Mouse (Mus musculus) MEL (cell line): ENCODE results near the gene Nup93. TPM values are rescaled to one million over a fixed set of nuclear protein-coding genes. Genes with fewer than 3 reads are reported as not detected.

Experiments
- DNase-seq: peaks from one replicate; pipeline ENCODE4 v3.0.0; 2011; ENCODE audit warnings: low read depth, low spot score
- H3K27ac ChIP-seq: 2 replicates; pipeline ENCODE4 v1.5.1; 2012; ENCODE audit warnings: low read depth, mild to moderate bottlenecking, control low read depth, low read length, moderate library complexity; ENCODE audit not compliant: control insufficient read depth
- H3K27me3 ChIP-seq, 2 experiments: fragments of 150-350 bp in 1 of 2; sonication (generic) in 1 of 2; 2 replicates each; pipeline ENCODE4 v1.6.1; 2012; ENCODE audit warnings: low read length in 2 of 2, mild to moderate bottlenecking in 2 of 2, improper control_type of control experiment in 1 of 2, moderate library complexity in 1 of 2; ENCODE audit not compliant: insufficient read depth in 2 of 2, control insufficient read depth in 1 of 2
- H3K36me3 ChIP-seq, 2 experiments: 2 replicates each; pipeline ENCODE4 v1.6.1; 2012 to 2014; ENCODE audit warnings: low read length in 2 of 2, improper control_type of control experiment in 1 of 2, inconsistent platforms in 1 of 2, mild to moderate bottlenecking in 1 of 2; ENCODE audit not compliant: insufficient read depth in 2 of 2, control insufficient read depth in 1 of 2
- H3K4me1 ChIP-seq, 2 experiments: fragments of 150-350 bp in 1 of 2; sonication (generic) in 1 of 2; 2 replicates each; pipeline ENCODE4 v1.6.1; 2012; ENCODE audit warnings: low read length in 2 of 2, improper control_type of control experiment in 1 of 2, mild to moderate bottlenecking in 1 of 2; ENCODE audit not compliant: insufficient read depth in 2 of 2, control insufficient read depth in 1 of 2
- H3K4me3 ChIP-seq, 2 experiments: fragments of 150-350 bp in 1 of 2; sonication (generic) in 1 of 2; 2 replicates each; pipeline ENCODE4 v1.5.1; 2012; ENCODE audit warnings: low read depth in 2 of 2, low read length in 2 of 2, mild to moderate bottlenecking in 2 of 2, moderate library complexity in 2 of 2, control low read depth in 1 of 2, improper control_type of control experiment in 1 of 2; ENCODE audit not compliant: control insufficient read depth in 1 of 2, insufficient read depth in 1 of 2
- H3K79me2 ChIP-seq: 2 replicates; pipeline ENCODE4 v1.6.1; 2012; ENCODE audit warnings: mild to moderate bottlenecking, low read length, moderate library complexity; ENCODE audit not compliant: control insufficient read depth, poor library complexity, insufficient read depth
- H3K9ac ChIP-seq: 2 replicates; pipeline ENCODE4 v1.6.1; 2012; ENCODE audit warnings: low read depth, mild to moderate bottlenecking, control low read depth, low read length, moderate library complexity; ENCODE audit not compliant: control insufficient read depth, poor library complexity, severe bottlenecking
- H3K9me3 ChIP-seq: fragments of 150-350 bp; sonication (generic); replicated peaks from 2 replicates; pipeline ENCODE4 v1.6.1; 2012; ENCODE audit warnings: mild to moderate bottlenecking, low read length, improper control_type of control experiment, moderate library complexity; ENCODE audit not compliant: insufficient read depth
- BHLHE40 ChIP-seq: IDR thresholded peaks from 2 replicates; pipeline ENCODE4 v1.6.1; 2012; ENCODE audit warnings: low read depth, mild to moderate bottlenecking, inconsistent platforms, low read length, improper control_type of control experiment, borderline replicate concordance
- E2F4 ChIP-seq: IDR thresholded peaks from 2 replicates; pipeline ENCODE4 v1.6.1; 2011; ENCODE audit warnings: low read depth, low read length, improper control_type of control experiment, borderline replicate concordance
- ELF1 ChIP-seq: IDR thresholded peaks from 2 replicates; pipeline ENCODE4 v1.6.1; 2014; ENCODE audit warnings: low read depth, mild to moderate bottlenecking, inconsistent platforms, low read length, improper control_type of control experiment, moderate library complexity
- EP300 ChIP-seq, 2 experiments: IDR thresholded peaks; 2 replicates each; pipeline ENCODE4 v1.6.1; 2011; ENCODE audit warnings: improper control_type of control experiment in 2 of 2, low read length in 2 of 2, low read depth in 1 of 2, mild to moderate bottlenecking in 1 of 2
- ETS1 ChIP-seq: IDR thresholded peaks from 2 replicates; pipeline ENCODE4 v1.6.1; 2012; ENCODE audit warnings: low read depth, mild to moderate bottlenecking, inconsistent platforms, low read length, improper control_type of control experiment, moderate library complexity
- GATA1 ChIP-seq: IDR thresholded peaks from 2 replicates; pipeline ENCODE4 v1.6.1; 2011; ENCODE audit warnings: low read depth, low read length, improper control_type of control experiment
- JUND ChIP-seq: IDR thresholded peaks from 2 replicates; pipeline ENCODE4 v1.6.1; 2011; ENCODE audit warnings: low read depth, mild to moderate bottlenecking, improper control_type of control experiment, low read length
- KAT2A ChIP-seq: conservative IDR thresholded peaks from 2 replicates; pipeline ENCODE4 v1.6.1; 2012; ENCODE audit warnings: low read depth, low read length, improper control_type of control experiment, inconsistent platforms
- MAFK ChIP-seq: IDR thresholded peaks from 2 replicates; pipeline ENCODE4 v1.6.1; 2011; ENCODE audit warnings: low read depth, mild to moderate bottlenecking, low read length, improper control_type of control experiment, borderline replicate concordance
- MAX ChIP-seq: IDR thresholded peaks from 2 replicates; pipeline ENCODE4 v1.6.1; 2011; ENCODE audit warnings: low read length, improper control_type of control experiment
- MAZ ChIP-seq: IDR thresholded peaks from 2 replicates; pipeline ENCODE4 v1.6.1; 2012; ENCODE audit warnings: low read depth, mild to moderate bottlenecking, inconsistent platforms, low read length, improper control_type of control experiment
- MXI1 ChIP-seq: IDR thresholded peaks from 2 replicates; pipeline ENCODE4 v1.6.1; 2011; ENCODE audit warnings: mild to moderate bottlenecking, low read depth, low read length, improper control_type of control experiment
- MYB ChIP-seq: IDR thresholded peaks from 2 replicates; pipeline ENCODE4 v1.6.1; 2011; ENCODE audit warnings: mild to moderate bottlenecking, low read depth, low read length, improper control_type of control experiment
- NRF1 ChIP-seq: IDR thresholded peaks from 2 replicates; pipeline ENCODE4 v1.6.1; 2014; ENCODE audit warnings: low read depth, mild to moderate bottlenecking, inconsistent platforms, low read length, improper control_type of control experiment, moderate library complexity; ENCODE audit not compliant: poor library complexity, insufficient read depth, severe bottlenecking
- POLR2A ChIP-seq, 2 experiments: IDR thresholded peaks; 2 replicates each; pipeline ENCODE4 v1.6.1; 2011 to 2012; ENCODE audit warnings: low read length in 2 of 2, mild to moderate bottlenecking in 2 of 2, control low read depth in 1 of 2, improper control_type of control experiment in 1 of 2, low read depth in 1 of 2, moderate library complexity in 1 of 2; ENCODE audit not compliant: control insufficient read depth in 1 of 2, insufficient read depth in 1 of 2, poor library complexity in 1 of 2
- POLR2AphosphoS2 ChIP-seq: IDR thresholded peaks from 2 replicates; pipeline ENCODE4 v1.6.1; 2011; ENCODE audit warnings: low read length, improper control_type of control experiment
- POLR2AphosphoS5 ChIP-seq: IDR thresholded peaks from 2 replicates; pipeline ENCODE4 v1.6.1; 2012; ENCODE audit warnings: low read depth, borderline replicate concordance, mild to moderate bottlenecking, inconsistent platforms, low read length, moderate library complexity, mixed read lengths
- SIN3A ChIP-seq: IDR thresholded peaks from 2 replicates; pipeline ENCODE4 v1.6.1; 2012; ENCODE audit warnings: low read length, improper control_type of control experiment, inconsistent platforms
- SMC3 ChIP-seq: IDR thresholded peaks from 2 replicates; pipeline ENCODE4 v1.6.1; 2011; ENCODE audit warnings: low read depth, low read length, improper control_type of control experiment
- TAL1 ChIP-seq: IDR thresholded peaks from 2 replicates; pipeline ENCODE4 v1.6.1; 2012; ENCODE audit warnings: mild to moderate bottlenecking, inconsistent platforms, low read length, moderate library complexity, mixed read lengths
- TBP ChIP-seq: IDR thresholded peaks from 2 replicates; pipeline ENCODE4 v1.8.0; 2011; ENCODE audit warnings: low read depth, low read length, improper control_type of control experiment
- TCF12 ChIP-seq: IDR thresholded peaks from 2 replicates; pipeline ENCODE4 v1.6.1; 2014; ENCODE audit warnings: low read depth, mild to moderate bottlenecking, inconsistent platforms, low read length, improper control_type of control experiment, moderate library complexity
- UBTF ChIP-seq: IDR thresholded peaks from 2 replicates; pipeline ENCODE4 v1.6.1; 2012; ENCODE audit warnings: low read depth, mild to moderate bottlenecking, inconsistent platforms, low read length, improper control_type of control experiment, moderate library complexity, borderline replicate concordance; ENCODE audit not compliant: insufficient read depth
- USF1 ChIP-seq: IDR thresholded peaks from 2 replicates; pipeline ENCODE4 v1.6.1; 2014; ENCODE audit warnings: low read depth, mild to moderate bottlenecking, inconsistent platforms, low read length, improper control_type of control experiment, moderate library complexity
- USF2 ChIP-seq, 2 experiments: IDR thresholded peaks; 2 replicates each; pipeline ENCODE4 v1.6.1; 2011 to 2012; ENCODE audit warnings: improper control_type of control experiment in 2 of 2, low read length in 2 of 2, borderline replicate concordance in 1 of 2, inconsistent platforms in 1 of 2, low read depth in 1 of 2, mild to moderate bottlenecking in 1 of 2; ENCODE audit not compliant: insufficient read depth in 1 of 2
- ZC3H11A ChIP-seq: IDR thresholded peaks from 2 replicates; pipeline ENCODE4 v1.6.1; 2012; ENCODE audit warnings: low read depth, mild to moderate bottlenecking, inconsistent platforms, low read length, improper control_type of control experiment
- ZKSCAN1 ChIP-seq: IDR thresholded peaks from 2 replicates; pipeline ENCODE4 v1.6.1; 2012; ENCODE audit warnings: low read depth, mild to moderate bottlenecking, inconsistent platforms, low read length, improper control_type of control experiment, moderate library complexity
- ZMIZ1 ChIP-seq: IDR thresholded peaks from 2 replicates; pipeline ENCODE4 v1.6.1; 2012; ENCODE audit warnings: low read depth, mild to moderate bottlenecking, inconsistent platforms, low read length, improper control_type of control experiment, moderate library complexity
- polyA plus RNA-seq, 2 experiments: library from polyadenylated mRNA; stranded (reverse) in 1 of 2; unstranded in 1 of 2; fragments of >175 nt in 1 of 2; fragments of >200 nt in 1 of 2; gene quantifications; 2 replicates each; pipeline versions ENCODE4 v1.2.1 to v1.2.4; 2012; ENCODE audit warnings: low replicate concordance in 2 of 2, low read depth in 1 of 2; ENCODE audit not compliant: insufficient read length in 2 of 2, insufficient read depth in 1 of 2, missing spikeins in 1 of 2
- total RNA-seq: library from RNA; depleted of rRNA; stranded (reverse); fragments of 300-350 nt; gene quantifications from 2 replicates; pipeline ENCODE4 v1.2.3, GENCODE M21; 2012

Nup93 gene
- total and polyA plus RNA-seq, 3 experiments: 71.6 to 292 (median 110) TPM

- H3K4me3 ChIP-seq: peak overlapping the region; percentile 50 to 74
- H3K9me3 ChIP-seq: no peaks in the 10 kb centered on the region
- peak overlapping the region; percentile 78 for H3K9ac ChIP-seq
- TF ChIP-seq ETS1 (no peak), MYB (no peak), MAFK (no peak), TBP (no peak), TAL1 (no peak), ZMIZ1 (no peak), E2F4 (no peak), TCF12 (no peak)
- H3K27ac ChIP-seq: peak overlapping the region; percentile 88
- H3K36me3 ChIP-seq: peaks cover 0 to 29% of the 10 kb centered on the region in 2 experiments; a peak in 2 of 4 replicates
- H3K27me3 ChIP-seq: no peaks in the 10 kb centered on the region
- peaks cover 13 to 44% of the 10 kb centered on the region in 2 experiments for H3K4me1 ChIP-seq
- DNase-seq: no peak
- H3K79me2 ChIP-seq: peaks cover 21% of the 10 kb centered on the region
Measured at GRCm38 (mm10) chr8:94171321-94171755, 43.0 kb upstream of the Nup93 start.

- DNase-seq: peak; percentile 97
- no peaks in the 10 kb centered on the region for H3K27me3 ChIP-seq
- H3K9me3 ChIP-seq: no peaks in the 10 kb centered on the region
- peak within 1 kb of the TSS; percentile 78 for H3K9ac ChIP-seq
- H3K27ac ChIP-seq: peak within 1 kb of the TSS; percentile 88
- H3K79me2 ChIP-seq: peaks cover 21% of the 10 kb centered on the region
- H3K4me3 ChIP-seq: peak within 1 kb of the TSS; percentile 74
- peaks cover 13 to 42% of the 10 kb centered on the region in 2 experiments for H3K4me1 ChIP-seq
- H3K36me3 ChIP-seq: peaks cover 0 to 32% of the 10 kb centered on the region in 2 experiments; a peak in 2 of 4 replicates
- peak; percentile 82 for TF ChIP-seq NRF1
- peak; percentile 90 for TF ChIP-seq MXI1
- TF ChIP-seq JUND: no peak
- TF ChIP-seq TBP: peak; percentile 97
- no peak for TF ChIP-seq TAL1
- TF ChIP-seq ZMIZ1: no peak
- no peak for TF ChIP-seq KAT2A
- peak; percentile 29 to 78; a peak in 2 of 4 replicates for TF ChIP-seq USF2 (IDR thresholded peaks at IDR 0.05; ENCODE audit: borderline replicate concordance in 1 of 2, insufficient read depth in 1 of 2, low read depth in 1 of 2, low read length in 2 of 2)
- TF ChIP-seq SIN3A: peak; percentile 77
- no peak for TF ChIP-seq POLR2AphosphoS5
- peak; percentile 70; the same call in 1 of the 2 replicates for TF ChIP-seq MAZ
- TF ChIP-seq ELF1: no peak
- TF ChIP-seq POLR2A (IDR thresholded peaks at IDR 0.05; ENCODE audit: control insufficient read depth in 1 of 2, insufficient read depth in 1 of 2, low read depth in 1 of 2, low read length in 2 of 2, poor library complexity in 1 of 2): peak in 1 of 2 experiments; percentile 99; a peak in 2 of 4 replicates
- TF ChIP-seq UBTF: no peak
- 0 out of 2 replicates have a peak, but pooled peaks have one; percentile 33 for TF ChIP-seq E2F4
- no peak for TF ChIP-seq MAFK
- peak; percentile 88 for TF ChIP-seq MAX
- no peak for TF ChIP-seq MYB
- TF ChIP-seq GATA1: no peak
- peak; percentile 96 for TF ChIP-seq USF1
- no peak; a peak in 2 of 4 replicates for TF ChIP-seq EP300 (IDR thresholded peaks at IDR 0.05; ENCODE audit: low read depth in 1 of 2, low read length in 2 of 2)
- TF ChIP-seq ZKSCAN1: no peak
- TF ChIP-seq SMC3: no peak
- peak; percentile 99; the same call in 1 of the 2 replicates for TF ChIP-seq POLR2AphosphoS2
- TF ChIP-seq ZC3H11A: no peak
- TF ChIP-seq TCF12: peak; percentile 58
- peak; percentile 94 for TF ChIP-seq BHLHE40
Measured at GRCm38 (mm10) chr8:94172075-94172808, 42.1 kb upstream of the Nup93 start, which contains the start of gene Mt2. Mt2 (plus strand) TSS chr8:94172664.
